ENCODE assay signal across 8 mouse cellular contexts in the genomic region with DNA sequence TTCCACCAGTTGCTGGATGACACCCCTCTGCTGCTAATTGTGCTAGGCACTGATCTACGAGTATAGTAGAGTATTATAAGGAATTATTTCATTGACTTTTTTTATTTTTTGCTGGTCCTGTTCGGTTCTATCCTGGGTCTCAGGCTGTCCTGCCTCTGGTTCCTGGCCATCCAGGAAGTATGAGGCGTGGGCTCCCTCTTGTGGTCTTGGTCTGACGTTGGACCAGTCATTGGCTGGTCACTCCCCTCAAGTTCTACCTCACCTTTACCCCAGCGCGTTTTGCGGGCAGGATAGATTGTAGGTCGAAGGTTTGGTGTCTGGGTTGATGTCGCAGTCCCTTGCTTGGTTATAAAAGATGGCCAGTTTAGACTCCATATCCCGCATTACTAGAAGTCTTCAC. TPM values are rescaled to one million over a fixed set of nuclear protein-coding genes. Genes with fewer than 3 reads are reported as not detected.
A peak's percentile ranks its signal among the peaks of the same experiment; 100 is the strongest.
DNase-seq lines count a peak whose midpoint lies in the region; ATAC-seq and TF ChIP-seq lines count a peak whose summit lies in the region.
"Had no signal": no experiment of that assay in that cellular context is flagged by ENCODE, and none has a peak within 500 bp of the region (broad histone marks: within the 10 kb centered on the region; RNA-seq: fewer than 3 reads in every experiment).

No protein-coding gene starts in this region.

- no peak overlapping the region for H3K27ac ChIP-seq in layer of hippocampus, adult 2 months
- no peak overlapping the region for H3K27ac ChIP-seq in embryonic fibroblast, embryonic 13.5 days (ENCODE audit: insufficient read depth, low read length)

- no peaks in the 10 kb centered on the region for H3K4me1 ChIP-seq in embryonic fibroblast, embryonic 13.5 days (ENCODE audit: control insufficient read depth, insufficient read depth, low read length)

- TF ChIP-seq POLR2A in embryonic fibroblast, embryonic 13.5 days (IDR thresholded peaks at IDR 0.05; ENCODE audit: low read depth, low read length) = no peak

- DNase-seq in layer of hippocampus, adult 2 months (ENCODE audit: low spot score in 2 of 2) = no peak
- DNase-seq in layer of hippocampus, postnatal 10 days (ENCODE audit: low spot score in 2 of 2) = no peak
- peak; percentile 60 for DNase-seq in NIH3T3 (ENCODE audit: low read depth)
- DNase-seq in urinary bladder, postnatal 36 days (ENCODE audit: low spot score in 2 of 2) = no peak
- DNase-seq in c-Kit-positive CD71-positive TER-119-positive erythroid progenitor cells, embryonic 14.5 days (ENCODE audit: low spot score) = no peak
- DNase-seq: heart, adult 11 months had no signal

- no peak overlapping the region for H3K4me3 ChIP-seq in layer of hippocampus, adult 2 months
- H3K4me3 ChIP-seq in embryonic fibroblast, embryonic 13.5 days (ENCODE audit: insufficient read depth, low read length) = no peak overlapping the region

- ATAC-seq in megakaryocyte progenitor cell, adult 5-6 weeks (replicated peaks; ENCODE audit: poor library complexity) = peak; percentile 52; the same call in 1 of the 2 replicates

- TF ChIP-seq CTCF in layer of hippocampus, adult 2 months (conservative IDR thresholded peaks at IDR 0.05) = peak; percentile 50
- peak; percentile 42; the same call in 1 of the 2 replicates for TF ChIP-seq CTCF in embryonic fibroblast, embryonic 13.5 days (IDR thresholded peaks at IDR 0.05; ENCODE audit: borderline replicate concordance, insufficient read depth, low read length)

RNA-seq across cellular contexts. Expression of gene Rlim, which starts 10.6 kb away (rescaled TPM):
- 10 to 100 TPM; 48.5 to 52.3 TPM for total RNA-seq in layer of hippocampus, adult 2 months (2021)
- 10 to 100 TPM; 48.6 to 53.6 TPM for total RNA-seq in layer of hippocampus, postnatal 10 days (2021)
- 87.8 and 90.1 TPM in 2 replicates for polyA plus RNA-seq in embryonic fibroblast, embryonic 13.5 days (2011; ENCODE audit: insufficient read length, low read depth, missing spikeins)
- 64.0 and 67.2 TPM in 2 replicates for total RNA-seq in megakaryocyte progenitor cell, adult 5-6 weeks (2015)
- 102 and 112 TPM in 2 replicates for total RNA-seq in megakaryocyte progenitor cell, adult 5-6 weeks (2017)
